In genomic region chr13:63412662-63413061, GRCm38 (mm10) we compare ENCODE assay signal across 24 mouse cellular contexts.
"Had no signal": no experiment of that assay in that cellular context is flagged by ENCODE, and none has a peak within 500 bp of the region (broad histone marks: within the 10 kb centered on the region; RNA-seq: fewer than 3 reads in every experiment).

No protein-coding gene starts in this region.

- H3K9ac ChIP-seq: heart, embryonic 13.5 days; heart, embryonic 15.5 days; hindbrain, embryonic 13.5 days; hindbrain, embryonic 15.5 days; kidney, embryonic 15.5 days; limb, embryonic 13.5 days; limb, embryonic 15.5 days; liver, embryonic 12.5 days had no signal

- H3K27me3 ChIP-seq: heart, embryonic 13.5 days; heart, embryonic 15.5 days; hindbrain, embryonic 13.5 days; hindbrain, embryonic 15.5 days; kidney, embryonic 15.5 days; limb, embryonic 13.5 days; limb, embryonic 15.5 days; liver, embryonic 12.5 days had no signal

- H3K4me1 ChIP-seq: hindbrain, embryonic 15.5 days had no signal

- H3K36me3 ChIP-seq: heart, embryonic 13.5 days; heart, embryonic 15.5 days; hindbrain, embryonic 13.5 days; hindbrain, embryonic 15.5 days; kidney, embryonic 15.5 days; limb, embryonic 13.5 days; limb, embryonic 15.5 days; liver, embryonic 12.5 days had no signal

- H3K4me3 ChIP-seq: heart, adult 2 months; heart, embryonic 13.5 days; heart, embryonic 15.5 days; hindbrain, embryonic 13.5 days; hindbrain, embryonic 15.5 days; kidney, embryonic 15.5 days; limb, embryonic 13.5 days; limb, embryonic 15.5 days; liver, embryonic 12.5 days had no signal

- H3K9me3 ChIP-seq: heart, embryonic 13.5 days; heart, embryonic 15.5 days; hindbrain, embryonic 13.5 days; hindbrain, embryonic 15.5 days; kidney, embryonic 15.5 days; limb, embryonic 13.5 days; limb, embryonic 15.5 days; liver, embryonic 12.5 days had no signal

- H3K4me2 ChIP-seq: heart, embryonic 11.5 days; heart, embryonic 13.5 days; heart, embryonic 15.5 days; hindbrain, embryonic 13.5 days; hindbrain, embryonic 15.5 days; kidney, embryonic 15.5 days; limb, embryonic 13.5 days; limb, embryonic 15.5 days had no signal

- ATAC-seq: hindbrain, postnatal 0 days; intestine, embryonic 16.5 days; liver, embryonic 12.5 days had no signal

- H3K27ac ChIP-seq: heart, adult 2 months; hindbrain, embryonic 13.5 days; hindbrain, embryonic 15.5 days; hindbrain, postnatal 0 days; kidney, embryonic 15.5 days; kidney, postnatal 0 days; limb, embryonic 13.5 days; limb, embryonic 15.5 days had no signal

- DNase-seq: gastrocnemius, postnatal 14 days; gastrocnemius, postnatal 36 days; heart, postnatal 36 days; kidney, adult 11 months; kidney, adult 2 months; kidney, adult 9 months; kidney, postnatal 14 days; kidney, postnatal 36 days; layer of hippocampus, adult 9-11 months; layer of hippocampus, postnatal 36 days; left cerebral cortex, postnatal 4 days had no signal
